ENCODE assay signal across 1 mouse cellular context in genomic region chr5:67815572-67816325, GRCm38 (mm10).
TF ChIP-seq lines count a peak whose summit lies in the region.

No protein-coding gene starts in this region.

TF ChIP-seq in MEL, 35 proteins besides CTCF, POLR2A, EP300 and RAD21 (continued from another document):
- peak; percentile 68; the same call in 1 of the 2 replicates for TF ChIP-seq RCOR1 (IDR thresholded peaks at IDR 0.05; ENCODE audit: low read depth, low read length)
